Mouse (Mus musculus) forebrain, embryonic 10.5 days (tissue): Measurements from ENCODE around the gene Clec2g. TPM values are rescaled to one million over a fixed set of nuclear protein-coding genes. Genes with fewer than 3 reads are reported as not detected.

Experiments
- microRNA-seq: library from miRNA; unstranded; fragments of <30 nt; microRNA quantifications from one replicate; pipeline ENCODE4, GENCODE M21; 2017
- polyA plus RNA-seq: library from polyadenylated mRNA; unstranded; fragments of >200 nt; fragmentation: Nextera tagmentation; extraction: Ambion mirVana; gene quantifications from 2 replicates; pipeline ENCODE4 v1.2.1, GENCODE M21; 2016

Gene Clec2g
- polyA plus RNA-seq, 1 experiment from 2014 or later: not detected

Small RNAs within 50 kb of the gene (microRNA-seq; reads per million reads assigned to microRNA genes)
- gene Gm27336 (not detected), gene Mir7649 (not detected)

Other genes with a start within 250 kb of the Clec2g start
- not detected in 2 replicates for gene Klrb1, start 211.3 kb upstream of the Clec2g start, polyA plus RNA-seq
- not detected in 2 replicates for gene Klrb1c, start 145.2 kb upstream of the Clec2g start, polyA plus RNA-seq
- not detected in 2 replicates for gene Gm44511, start 108.1 kb upstream of the Clec2g start, polyA plus RNA-seq
- gene Klrb1b, start 108.0 kb upstream of the Clec2g start, polyA plus RNA-seq: not detected in 2 replicates
- not detected in 2 replicates for gene Clec2i, start 46.8 kb upstream of the Clec2g start, polyA plus RNA-seq
- gene BC035044, start 43.3 kb upstream of the Clec2g start, polyA plus RNA-seq: 0.52 and 0.64 TPM in 2 replicates
- gene Klrb1f, start 111.5 kb downstream of the Clec2g start, polyA plus RNA-seq: 0.10 TPM in 1 of 2 replicates, not detected in the other
- not detected in 2 replicates for gene Clec2e, start 166.5 kb downstream of the Clec2g start, polyA plus RNA-seq
- not detected in 2 replicates for gene Clec2d, start 246.2 kb downstream of the Clec2g start, polyA plus RNA-seq